Mouse (Mus musculus) bone marrow macrophage, adult 2 months (primary cell): ENCODE data around the gene Cped1.

Source experiments
- CTCF ChIP-seq: IDR thresholded peaks from 2 replicates; pipeline ENCODE4 v1.5.1; 2012; ENCODE audit warnings: low read depth, mild to moderate bottlenecking, low read length, moderate library complexity
- POLR2A ChIP-seq: IDR thresholded peaks from 2 replicates; pipeline ENCODE4 v1.6.1; 2012; ENCODE audit warnings: mild to moderate bottlenecking, low read depth, low read length, borderline replicate concordance

GRCm38 (mm10) chr6:21937981-21938635, 47.6 kb upstream of the Cped1 start:
- TF ChIP-seq CTCF: no peak
- no peak for TF ChIP-seq POLR2A
